Mouse (Mus musculus): Measurements from ENCODE around the gene Bcl11b. TPM values are rescaled to one million over a fixed set of nuclear protein-coding genes. Genes with fewer than 3 reads are reported as not detected.

Gene Bcl11b
- polyA plus RNA-seq, 1 experiment, result 19.7 TPM

DNA sequence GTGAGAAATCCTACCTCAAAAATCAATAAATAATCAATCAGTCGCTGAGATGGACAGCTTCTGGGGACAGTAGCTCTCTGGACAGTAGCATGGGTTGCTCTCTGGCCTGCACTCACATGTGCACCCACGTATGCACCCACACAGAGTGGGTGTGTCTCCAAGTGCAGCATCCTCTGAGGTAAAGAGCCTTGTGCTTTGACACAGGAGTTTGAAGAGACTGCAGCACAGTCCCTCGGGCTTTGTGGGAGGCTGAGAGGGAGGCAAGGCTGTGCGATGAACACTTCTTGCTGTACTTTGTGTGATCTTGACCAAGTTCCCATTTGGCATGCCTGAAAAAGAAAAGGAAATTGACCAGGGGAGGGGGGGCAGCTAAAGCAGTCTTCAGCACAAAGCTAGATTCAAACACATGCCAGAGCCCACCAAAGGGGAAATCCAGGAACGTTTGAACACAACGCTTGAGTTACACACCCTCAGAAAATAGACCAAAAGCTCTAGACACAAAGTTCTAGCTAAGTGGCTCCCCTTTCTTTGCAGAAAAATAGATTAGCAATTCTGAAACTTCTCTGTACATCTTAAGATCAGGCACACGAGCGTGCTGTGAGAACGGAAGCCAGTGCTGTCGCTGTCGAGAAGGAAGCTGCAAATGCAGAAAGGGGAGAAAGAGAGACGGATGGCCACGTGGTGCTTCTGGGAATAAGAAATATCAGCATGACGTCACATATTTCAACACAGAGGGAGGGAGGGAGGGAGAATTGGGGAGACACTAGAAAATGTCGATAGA, 19.6 kb upstream of the Bcl11b start:
- no peak for DNase-seq (ENCODE audit: low read depth in 1 of 2, low spot score in 2 of 2)
- Histone ChIP-seq H3K27ac (ENCODE audit: insufficient read depth, low read length) (no peak overlapping the region), H3K27me3 (ENCODE audit: control insufficient read depth, insufficient read depth, low read length) (no peaks in the 10 kb centered on the region), H3K4me3 (ENCODE audit: extremely low read depth, insufficient read depth, insufficient read length) (no peak overlapping the region), H3K36me3 (ENCODE audit: control insufficient read depth, insufficient read depth, low read length) (no peaks in the 10 kb centered on the region), H3K4me1 (ENCODE audit: control insufficient read depth, insufficient read depth, insufficient read length) (no peaks in the 10 kb centered on the region)
- TF ChIP-seq CTCF (IDR thresholded peaks at IDR 0.05; ENCODE audit: extremely low read depth, insufficient read depth, insufficient read length, insufficient replicate concordance), result no peak
- WGBS, result 62% methylated on average over 15 of the region's 15 CpGs

DNA sequence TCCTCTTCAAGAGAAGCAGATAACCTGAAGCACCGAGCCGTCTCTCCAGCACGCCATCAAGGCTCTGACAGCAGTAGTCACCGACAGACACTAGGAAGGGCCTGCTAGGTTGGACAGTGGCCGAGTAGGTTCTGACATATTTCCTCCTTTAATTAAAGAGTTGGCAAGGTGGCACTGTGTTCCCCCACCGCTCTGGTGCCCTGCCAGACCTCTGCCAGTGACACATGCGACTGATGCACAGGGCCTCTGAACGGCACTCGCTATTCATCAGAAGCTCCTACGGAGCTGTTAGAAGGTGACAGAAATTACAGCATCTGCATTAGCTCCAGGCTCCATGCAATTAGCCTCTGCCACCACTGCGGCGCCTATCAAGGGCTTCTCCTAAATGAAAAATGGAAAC, 8.6 kb upstream of the Bcl11b start:
- no peak for DNase-seq (ENCODE audit: low read depth in 1 of 2, low spot score in 2 of 2)
- TF ChIP-seq POLR2A (IDR thresholded peaks at IDR 0.05; ENCODE audit: low read depth, low read length) (no peak), CTCF (IDR thresholded peaks at IDR 0.05; ENCODE audit: extremely low read depth, insufficient read depth, insufficient read length, insufficient replicate concordance) (no peak)
- H3K36me3 ChIP-seq (ENCODE audit: control insufficient read depth, insufficient read depth, low read length), result no peaks in the 10 kb centered on the region
- WGBS, result 84% methylated on average over 12 of the region's 12 CpGs
- H3K4me1 ChIP-seq (ENCODE audit: control insufficient read depth, insufficient read depth, insufficient read length), result no peaks in the 10 kb centered on the region
- H3K27ac ChIP-seq (ENCODE audit: insufficient read depth, low read length), result no peak overlapping the region
- H3K27me3 ChIP-seq (ENCODE audit: control insufficient read depth, insufficient read depth, low read length), result no peaks in the 10 kb centered on the region
- no peak overlapping the region for H3K4me3 ChIP-seq (ENCODE audit: extremely low read depth, insufficient read depth, insufficient read length)

- TF ChIP-seq CTCF (IDR thresholded peaks at IDR 0.05; ENCODE audit: extremely low read depth, insufficient read depth, insufficient read length, insufficient replicate concordance), result no peak
- no peak for TF ChIP-seq POLR2A (IDR thresholded peaks at IDR 0.05; ENCODE audit: low read depth, low read length)
- WGBS, result 68% methylated on average over 11 of the region's 11 CpGs
- H3K4me3 ChIP-seq (ENCODE audit: extremely low read depth, insufficient read depth, insufficient read length), result no peak overlapping the region
- DNase-seq (ENCODE audit: low read depth in 1 of 2, low spot score in 2 of 2), result no peak
- H3K36me3 ChIP-seq (ENCODE audit: control insufficient read depth, insufficient read depth, low read length), result no peaks in the 10 kb centered on the region
- H3K27ac ChIP-seq (ENCODE audit: insufficient read depth, low read length), result no peak overlapping the region
- no peaks in the 10 kb centered on the region for H3K4me1 ChIP-seq (ENCODE audit: control insufficient read depth, insufficient read depth, insufficient read length)
- peaks cover 3% of the 10 kb centered on the region for H3K27me3 ChIP-seq (ENCODE audit: control insufficient read depth, insufficient read depth, low read length)
These were observed 6.9 kb upstream of the Bcl11b start for GRCm38 (mm10) chr12:108010346-108010745.

GRCm38 (mm10) chr12:108009156-108009555, 5.8 kb upstream of the Bcl11b start:
- H3K36me3 ChIP-seq (ENCODE audit: control insufficient read depth, insufficient read depth, low read length), result no peaks in the 10 kb centered on the region
- no peak for DNase-seq (ENCODE audit: low read depth in 1 of 2, low spot score in 2 of 2)
- peaks cover 9% of the 10 kb centered on the region for H3K27me3 ChIP-seq (ENCODE audit: control insufficient read depth, insufficient read depth, low read length)
- H3K4me1 ChIP-seq (ENCODE audit: control insufficient read depth, insufficient read depth, insufficient read length), result no peaks in the 10 kb centered on the region
- no peak overlapping the region for H3K4me3 ChIP-seq (ENCODE audit: extremely low read depth, insufficient read depth, insufficient read length)
- no peak overlapping the region for H3K27ac ChIP-seq (ENCODE audit: insufficient read depth, low read length)
- WGBS, result 52% methylated on average over 4 of the region's 4 CpGs
- TF ChIP-seq CTCF (IDR thresholded peaks at IDR 0.05; ENCODE audit: extremely low read depth, insufficient read depth, insufficient read length, insufficient replicate concordance) (no peak), POLR2A (IDR thresholded peaks at IDR 0.05; ENCODE audit: low read depth, low read length) (no peak)

- no peak for DNase-seq (ENCODE audit: low read depth in 1 of 2, low spot score in 2 of 2)
- Histone ChIP-seq H3K4me1 (ENCODE audit: control insufficient read depth, insufficient read depth, insufficient read length) (no peaks in the 10 kb centered on the region), H3K27ac (ENCODE audit: insufficient read depth, low read length) (no peak overlapping the region), H3K27me3 (ENCODE audit: control insufficient read depth, insufficient read depth, low read length) (peaks cover 16% of the 10 kb centered on the region), H3K4me3 (ENCODE audit: extremely low read depth, insufficient read depth, insufficient read length) (peak overlapping the region; percentile 34; the same call in 1 of the 2 replicates), H3K36me3 (ENCODE audit: control insufficient read depth, insufficient read depth, low read length) (no peaks in the 10 kb centered on the region)
- WGBS, result 5% methylated on average over 56 of the region's 56 CpGs
- TF ChIP-seq CTCF (IDR thresholded peaks at IDR 0.05; ENCODE audit: extremely low read depth, insufficient read depth, insufficient read length, insufficient replicate concordance), result no peak
These were observed 2.6 kb upstream of the Bcl11b start for GRCm38 (mm10) chr12:108005816-108006626.

DNA sequence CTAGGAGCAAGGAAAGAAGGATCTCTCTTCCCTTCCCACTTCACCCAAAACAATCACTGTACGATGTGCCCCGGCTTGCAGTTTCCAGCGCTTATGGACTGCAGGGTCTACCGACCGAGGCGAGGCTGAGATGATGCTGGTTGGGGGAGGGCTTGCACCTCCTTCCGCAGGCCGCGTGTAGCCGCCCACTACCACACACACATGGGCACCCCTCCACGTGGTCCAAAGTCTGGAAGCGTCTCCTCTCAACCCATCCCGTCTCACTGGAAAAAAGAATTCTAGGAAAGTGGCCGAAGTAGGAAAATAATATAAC, 2.0 kb upstream of the Bcl11b start:
- Histone ChIP-seq H3K4me1 (ENCODE audit: control insufficient read depth, insufficient read depth, insufficient read length) (no peaks in the 10 kb centered on the region), H3K36me3 (ENCODE audit: control insufficient read depth, insufficient read depth, low read length) (no peaks in the 10 kb centered on the region), H3K27ac (ENCODE audit: insufficient read depth, low read length) (no peak overlapping the region), H3K27me3 (ENCODE audit: control insufficient read depth, insufficient read depth, low read length) (peaks cover 16% of the 10 kb centered on the region), H3K4me3 (ENCODE audit: extremely low read depth, insufficient read depth, insufficient read length) (no peak overlapping the region; the same call in 1 of the 2 replicates)
- DNase-seq (ENCODE audit: low read depth in 1 of 2, low spot score in 2 of 2), result no peak
- no peak for TF ChIP-seq CTCF (IDR thresholded peaks at IDR 0.05; ENCODE audit: extremely low read depth, insufficient read depth, insufficient read length, insufficient replicate concordance)
- 9% methylated on average over 14 of the region's 14 CpGs for WGBS

Data from spleen, adult 2 months (tissue).